Mouse (Mus musculus): ENCODE results near the gene Man2a1.

The Man2a1 gene

DNA sequence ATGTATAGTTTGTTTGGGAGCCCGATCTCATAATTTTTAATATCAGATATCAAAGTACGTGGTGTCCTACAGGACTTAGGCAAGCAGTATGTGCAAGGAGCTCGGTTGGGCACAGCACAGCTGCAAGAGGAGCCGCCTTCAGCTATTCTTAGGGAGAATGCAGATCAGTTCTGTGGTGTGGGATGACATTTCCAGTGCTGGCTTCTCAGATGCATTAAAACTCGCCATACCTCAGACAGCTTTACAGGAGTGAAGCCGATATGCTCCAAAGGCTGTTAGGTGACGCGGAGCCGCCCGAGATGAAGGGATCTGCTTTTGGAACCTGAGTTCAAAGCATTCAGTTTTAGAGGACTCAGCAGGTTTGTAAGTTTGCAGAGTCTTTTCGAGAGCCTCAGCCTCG is 30.0 kb downstream of the Man2a1 start:
- no peak for DNase-seq (ENCODE audit: low spot score)

GRCm38 (mm10) chr17:64637868-64638537 is 37.5 kb downstream of the Man2a1 start:
- DNase-seq (ENCODE audit: low spot score) = no peak

GRCm38 (mm10) chr17:64641376-64641775 is 40.8 kb downstream of the Man2a1 start:
- no peak for DNase-seq (ENCODE audit: low spot score)

DNA sequence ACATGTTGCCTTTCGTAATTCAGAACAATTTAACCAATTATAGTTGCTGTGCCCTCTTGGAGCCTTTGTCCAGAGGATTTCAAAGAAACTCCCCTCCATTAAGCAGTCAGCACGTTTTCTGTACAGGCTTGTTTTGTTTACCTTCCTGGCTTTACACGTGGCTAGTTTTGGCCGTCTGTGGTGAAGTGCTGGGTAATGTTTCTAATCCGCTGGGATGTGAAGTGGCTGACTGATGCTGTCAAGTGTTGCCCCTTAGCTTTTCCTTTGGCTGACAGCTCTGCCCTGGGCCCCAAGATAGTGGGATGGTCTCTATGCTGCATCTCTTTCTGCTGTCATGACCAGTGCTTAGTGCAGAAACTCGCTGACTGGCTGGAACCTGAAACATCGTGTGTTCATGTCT is 43.1 kb downstream of the Man2a1 start:
- DNase-seq (ENCODE audit: low spot score) = no peak

DNA sequence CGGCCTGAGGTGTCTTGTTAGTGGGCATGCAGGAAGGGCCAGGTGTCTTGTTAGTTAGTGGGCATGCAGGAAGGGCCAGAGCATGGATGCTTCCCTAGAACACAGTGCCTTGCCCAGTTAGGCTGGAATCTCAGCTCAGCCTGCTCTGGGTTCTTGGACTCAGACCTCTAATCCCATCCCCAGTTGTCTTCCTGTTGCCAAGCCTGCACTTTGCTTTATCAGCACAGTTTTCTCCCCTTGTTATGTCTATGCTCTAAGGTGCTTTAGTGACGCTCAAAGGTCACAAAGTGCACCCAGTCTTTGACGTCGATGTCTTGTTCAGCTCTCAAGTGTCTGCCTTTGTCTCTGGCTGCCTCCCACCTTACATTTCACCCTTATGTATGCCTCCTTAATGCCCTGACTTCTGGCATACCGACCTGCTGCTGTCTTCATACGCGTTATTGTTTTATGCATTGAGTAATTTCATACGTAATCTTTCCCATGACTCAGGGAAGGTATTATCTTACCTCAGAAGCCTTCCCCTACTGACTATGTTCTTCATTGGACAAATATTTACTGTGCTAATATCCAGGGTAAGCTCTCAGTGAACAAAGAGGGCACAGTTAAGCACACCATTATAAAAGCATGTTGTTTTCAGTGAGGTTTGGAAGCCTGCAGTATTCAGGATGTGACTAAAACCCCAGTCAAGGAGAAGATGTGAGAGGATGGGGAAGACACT is 44.5 kb downstream of the Man2a1 start:
- DNase-seq (ENCODE audit: low spot score) = no peak

- DNase-seq (ENCODE audit: low spot score) = no peak
Measured at GRCm38 (mm10) chr17:64647396-64647795, 46.9 kb downstream of the Man2a1 start.

GRCm38 (mm10) chr17:64650702-64651101 is 50.2 kb downstream of the Man2a1 start:
- no peak for DNase-seq (ENCODE audit: low spot score)

- DNase-seq (ENCODE audit: low spot score) = no peak
Measured at GRCm38 (mm10) chr17:64653621-64654020, 53.1 kb downstream of the Man2a1 start.

GRCm38 (mm10) chr17:64659682-64660081 is 59.1 kb downstream of the Man2a1 start:
- DNase-seq (ENCODE audit: low spot score) = no peak

DNA sequence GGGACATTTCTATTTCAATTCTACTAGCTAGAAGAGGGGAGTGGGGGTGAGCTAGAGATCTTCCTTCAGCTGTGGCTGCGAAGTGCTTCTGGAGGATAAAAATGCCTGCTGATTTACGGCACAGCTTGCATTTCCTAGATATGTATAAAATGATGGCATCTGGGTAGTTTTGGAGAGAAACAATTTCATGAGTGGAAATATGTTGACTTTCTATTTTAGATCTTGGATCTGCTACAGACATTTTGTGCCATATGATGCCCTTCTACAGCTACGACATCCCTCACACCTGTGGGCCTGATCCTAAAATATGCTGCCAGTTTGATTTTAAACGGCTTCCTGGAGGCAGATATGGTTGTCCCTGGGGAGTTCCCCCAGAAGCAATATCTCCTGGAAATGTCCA is 66.0 kb downstream of the Man2a1 start:
- no peak for DNase-seq (ENCODE audit: low spot score)

DNA sequence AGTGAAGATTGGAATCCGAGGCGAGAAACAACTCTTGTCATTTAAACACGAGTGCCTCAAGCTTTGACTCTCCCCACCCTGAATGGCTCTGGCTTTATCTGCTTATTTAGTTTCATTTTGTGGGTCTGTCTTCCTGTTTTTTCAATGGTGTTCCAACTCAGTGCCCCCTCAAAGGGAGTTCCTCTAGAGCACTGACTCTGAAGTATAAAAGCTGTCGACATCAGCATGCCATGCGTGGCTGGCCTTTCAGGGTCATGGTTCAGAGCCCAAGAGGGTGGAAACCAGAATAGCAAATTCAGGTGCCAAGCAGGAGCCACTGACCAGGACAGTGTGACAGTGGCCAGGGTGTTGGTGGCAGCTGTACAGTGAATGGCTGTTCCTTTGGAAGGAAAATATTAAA is 68.0 kb downstream of the Man2a1 start:
- DNase-seq (ENCODE audit: low spot score) = no peak

DNA sequence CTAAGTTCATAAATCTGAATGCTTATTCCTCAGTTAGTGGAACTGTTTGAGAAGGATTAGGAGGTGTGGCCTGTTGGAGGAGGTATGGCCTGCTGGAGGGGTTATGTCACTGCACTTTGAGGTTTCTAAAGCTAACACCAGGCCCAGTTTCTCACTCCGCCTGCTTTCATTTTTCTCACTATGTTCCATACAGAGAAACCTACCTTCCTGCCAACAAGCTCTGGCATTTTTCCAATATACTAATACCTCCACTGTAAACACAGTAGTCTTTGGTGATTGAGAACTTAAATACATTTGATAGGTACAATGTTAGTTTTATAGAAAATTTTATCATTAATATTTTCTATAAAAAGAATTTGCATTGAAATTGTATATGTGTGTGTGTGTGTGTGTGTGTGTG is 73.9 kb downstream of the Man2a1 start:
- no peak for DNase-seq (ENCODE audit: low spot score)

DNA sequence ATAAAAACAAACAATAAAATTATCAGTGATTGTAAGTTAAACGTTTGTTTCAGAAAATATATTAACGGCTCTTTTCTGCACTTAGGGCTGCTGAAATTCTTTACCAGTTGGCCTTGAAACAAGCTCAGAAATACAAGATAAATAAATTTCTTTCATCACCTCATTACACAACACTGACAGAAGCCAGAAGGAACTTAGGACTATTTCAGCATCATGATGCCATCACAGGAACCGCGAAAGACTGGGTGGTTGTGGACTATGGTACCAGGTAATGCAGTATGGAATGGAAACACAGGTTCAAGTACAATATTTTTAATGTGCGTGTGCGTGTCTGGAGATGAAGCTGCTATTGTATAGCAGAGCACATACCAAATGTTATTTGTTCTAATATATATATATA is 74.4 kb downstream of the Man2a1 start:
- DNase-seq (ENCODE audit: low spot score) = no peak

- no peak for DNase-seq (ENCODE audit: low spot score)
Measured at GRCm38 (mm10) chr17:64676735-64677469, 76.4 kb downstream of the Man2a1 start.

DNA sequence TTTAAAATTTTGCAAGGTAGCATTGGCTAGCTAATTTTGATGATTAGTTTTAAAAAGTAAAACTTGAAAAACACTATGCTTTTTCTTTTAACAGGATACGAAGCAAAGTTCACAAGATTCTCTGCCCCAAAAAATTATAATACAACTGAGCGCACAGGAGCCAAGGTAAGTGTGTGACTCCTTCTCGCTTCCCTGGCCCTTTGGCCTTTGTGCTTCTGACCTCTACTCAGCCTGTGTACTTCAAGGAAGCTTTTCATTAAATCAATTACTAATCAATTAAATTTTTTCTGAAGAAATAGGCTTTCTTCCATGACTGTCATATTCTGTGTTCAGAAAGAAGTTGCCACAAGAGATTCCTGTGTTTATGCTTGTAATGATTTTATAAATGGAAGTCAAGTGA is 80.9 kb downstream of the Man2a1 start:
- DNase-seq (ENCODE audit: low spot score) = no peak

DNA sequence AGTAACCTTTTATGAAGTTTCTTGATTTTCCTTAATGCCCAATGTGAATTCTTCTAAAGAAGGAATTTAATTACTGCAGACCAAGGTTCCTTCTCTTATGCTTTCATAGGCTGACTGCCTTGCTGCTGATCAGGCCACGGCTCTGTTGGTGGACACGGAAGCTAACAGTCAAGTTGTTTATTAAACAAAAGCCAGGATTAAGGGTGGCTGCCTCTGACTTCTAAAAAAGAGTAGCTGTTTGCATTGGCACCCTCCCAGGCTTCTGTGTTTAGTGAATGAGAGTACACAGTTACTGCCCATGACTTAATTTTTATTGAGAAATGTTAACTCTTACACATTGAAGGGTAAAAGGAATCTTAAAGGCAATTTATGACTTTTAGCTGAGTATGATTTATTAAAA is 81.4 kb downstream of the Man2a1 start:
- DNase-seq (ENCODE audit: low spot score) = no peak

GRCm38 (mm10) chr17:64684088-64684487 is 83.6 kb downstream of the Man2a1 start:
- no peak for DNase-seq (ENCODE audit: low spot score)

GRCm38 (mm10) chr17:64685216-64685903 is 84.8 kb downstream of the Man2a1 start:
- no peak for DNase-seq (ENCODE audit: low spot score)

- DNase-seq (ENCODE audit: low spot score) = no peak
Measured at GRCm38 (mm10) chr17:64689614-64690013, 89.1 kb downstream of the Man2a1 start.

DNA sequence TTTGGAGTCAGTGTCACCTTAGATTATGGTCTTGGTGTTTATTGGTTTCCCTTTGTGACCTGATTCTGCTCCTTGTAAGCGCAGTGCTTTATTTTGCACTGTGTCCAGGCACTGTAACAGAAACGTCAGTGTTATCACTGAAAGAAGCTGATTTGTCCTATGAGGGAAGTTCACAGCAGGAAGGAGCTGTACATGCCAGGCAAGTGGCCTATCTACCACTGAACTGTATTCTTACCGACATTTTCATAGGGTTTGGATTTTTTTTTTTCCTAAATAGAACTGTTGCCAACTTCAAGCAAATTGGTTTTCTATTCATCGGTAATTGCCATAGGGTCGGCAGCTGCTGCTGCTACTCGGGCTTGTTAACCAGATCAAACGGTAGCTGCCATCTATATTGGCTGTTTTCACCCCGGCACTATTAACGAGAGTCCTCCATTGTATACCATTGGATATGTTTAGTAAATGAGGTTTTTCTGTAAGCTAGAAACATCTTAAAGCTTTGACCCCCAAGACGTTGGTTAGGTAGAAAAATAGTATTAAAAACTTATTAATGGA is 96.8 kb downstream of the Man2a1 start:
- no peak for DNase-seq (ENCODE audit: low spot score)

DNA sequence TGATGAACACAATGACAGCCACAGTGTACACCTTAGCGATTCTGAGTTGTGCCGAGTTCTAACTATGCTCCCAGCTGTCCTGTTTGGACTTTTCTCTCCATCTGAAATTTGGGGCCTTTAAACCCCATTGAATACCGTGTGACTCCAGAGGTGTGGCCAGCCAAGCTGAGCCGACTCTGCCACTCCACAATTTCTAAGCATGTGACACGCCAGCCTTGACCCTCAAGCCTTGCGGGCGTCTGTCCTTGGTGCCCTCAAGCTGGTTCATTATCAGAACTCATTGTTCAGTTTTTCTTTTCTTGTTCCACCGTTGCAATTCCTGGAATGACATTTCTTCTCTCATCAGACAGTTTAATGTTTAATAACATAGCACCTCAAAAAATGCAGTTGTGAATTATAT is 98.0 kb downstream of the Man2a1 start:
- DNase-seq (ENCODE audit: low spot score) = no peak

DNA sequence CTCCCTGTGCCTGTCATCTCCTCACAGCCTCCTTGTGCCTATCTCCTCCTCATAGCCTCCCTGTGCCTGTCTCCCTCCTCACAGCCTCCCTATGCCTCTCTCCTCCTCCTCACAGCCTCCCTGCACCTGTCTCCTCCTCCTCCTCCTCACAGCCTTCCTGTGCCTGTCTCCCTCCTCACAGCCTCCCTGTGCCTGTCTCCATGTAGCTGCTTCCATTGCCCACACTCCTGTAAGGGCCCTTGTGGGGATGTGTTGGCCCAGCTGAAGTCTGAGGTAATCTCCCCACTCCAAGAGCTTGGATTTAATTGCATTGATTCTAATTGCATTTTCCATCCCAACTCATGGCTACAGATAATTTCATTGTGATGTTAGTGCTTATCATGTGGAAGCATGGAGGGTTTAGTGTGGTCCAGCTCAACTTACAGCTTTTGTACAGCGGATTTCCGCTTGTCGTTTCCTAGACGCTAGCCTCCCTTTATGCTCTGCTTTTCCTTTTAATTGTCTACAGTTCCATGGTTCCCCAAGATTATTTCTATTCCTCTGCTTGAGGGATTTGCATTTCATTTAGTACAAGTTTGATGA is 103.2 kb downstream of the Man2a1 start:
- no peak for DNase-seq (ENCODE audit: low spot score)

Measured in ovary, postnatal 10 days (tissue).